Mouse (Mus musculus): ENCODE measurements at regions not wholly inside any gene's neighbourhood (a gene's known extent, or its start where the extent isn't known, plus 50 kb on each side); places are given as distances from the start of the nearest gene placed in this dataset.

DNA sequence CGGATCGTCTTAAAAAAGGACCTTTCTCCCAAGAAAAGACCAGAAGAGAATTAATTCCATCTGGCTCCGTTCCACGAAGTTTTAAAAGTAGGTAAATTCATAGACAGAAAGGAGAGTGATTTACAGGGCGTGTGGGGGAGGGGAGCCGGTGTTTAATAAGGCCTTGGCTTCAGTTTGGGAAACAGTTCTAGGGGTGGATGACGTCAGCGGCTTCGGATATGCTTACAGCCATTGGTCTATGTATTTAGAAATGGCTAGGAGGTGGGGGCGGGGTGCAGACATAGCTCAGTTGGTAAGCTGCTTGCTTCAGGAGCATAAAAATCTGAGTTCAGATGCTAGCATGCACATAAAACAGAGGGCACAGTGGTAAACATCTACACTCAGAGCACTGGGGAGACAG, 127.0 kb downstream of the Gadd45g start:
- peak; percentile 59 for DNase-seq (ENCODE audit: low read depth, low spot score)

DNA sequence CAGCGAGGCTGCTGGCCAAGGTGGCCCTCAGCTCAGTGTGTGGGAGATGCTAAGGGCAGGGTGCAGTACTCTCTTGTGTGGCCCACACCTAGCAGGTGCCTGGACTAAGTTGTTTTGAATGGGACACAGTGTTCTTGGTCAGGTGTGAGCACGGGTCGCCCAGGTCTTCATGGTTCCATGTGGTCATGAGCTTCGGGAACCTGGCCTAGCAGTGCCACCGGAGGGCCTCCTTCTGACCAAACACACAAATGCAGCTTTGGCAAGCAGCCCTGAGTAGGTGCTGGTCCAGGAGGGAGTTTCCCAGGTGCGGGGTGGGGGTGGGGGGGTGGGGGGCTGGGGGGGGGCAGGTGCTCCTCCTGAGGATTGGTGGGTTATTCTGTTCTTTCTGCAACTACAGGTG, 127.6 kb downstream of the Gadd45g start:
- no peak for DNase-seq (ENCODE audit: low read depth, low spot score)

DNA sequence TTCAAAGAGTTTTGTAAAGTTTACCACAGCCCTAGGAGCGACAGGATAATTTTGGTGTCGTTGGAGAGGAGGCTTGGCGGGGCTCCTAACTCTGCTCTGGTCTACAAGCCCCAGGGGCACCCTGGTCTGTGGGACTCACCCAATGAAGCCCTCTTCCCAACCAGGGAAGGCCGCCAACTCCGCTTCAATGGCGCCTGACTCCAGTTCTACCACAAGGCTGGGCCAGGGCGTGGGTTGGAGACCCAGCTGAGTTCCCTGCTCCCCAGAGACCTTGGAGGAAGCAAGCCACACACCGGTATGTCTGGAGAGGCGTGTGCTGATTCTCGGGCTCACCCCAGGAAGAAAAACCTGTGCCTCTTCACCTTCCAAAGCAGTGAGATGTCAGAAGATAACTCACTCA, 128.9 kb downstream of the Gadd45g start:
- no peak for DNase-seq (ENCODE audit: low read depth, low spot score)

DNA sequence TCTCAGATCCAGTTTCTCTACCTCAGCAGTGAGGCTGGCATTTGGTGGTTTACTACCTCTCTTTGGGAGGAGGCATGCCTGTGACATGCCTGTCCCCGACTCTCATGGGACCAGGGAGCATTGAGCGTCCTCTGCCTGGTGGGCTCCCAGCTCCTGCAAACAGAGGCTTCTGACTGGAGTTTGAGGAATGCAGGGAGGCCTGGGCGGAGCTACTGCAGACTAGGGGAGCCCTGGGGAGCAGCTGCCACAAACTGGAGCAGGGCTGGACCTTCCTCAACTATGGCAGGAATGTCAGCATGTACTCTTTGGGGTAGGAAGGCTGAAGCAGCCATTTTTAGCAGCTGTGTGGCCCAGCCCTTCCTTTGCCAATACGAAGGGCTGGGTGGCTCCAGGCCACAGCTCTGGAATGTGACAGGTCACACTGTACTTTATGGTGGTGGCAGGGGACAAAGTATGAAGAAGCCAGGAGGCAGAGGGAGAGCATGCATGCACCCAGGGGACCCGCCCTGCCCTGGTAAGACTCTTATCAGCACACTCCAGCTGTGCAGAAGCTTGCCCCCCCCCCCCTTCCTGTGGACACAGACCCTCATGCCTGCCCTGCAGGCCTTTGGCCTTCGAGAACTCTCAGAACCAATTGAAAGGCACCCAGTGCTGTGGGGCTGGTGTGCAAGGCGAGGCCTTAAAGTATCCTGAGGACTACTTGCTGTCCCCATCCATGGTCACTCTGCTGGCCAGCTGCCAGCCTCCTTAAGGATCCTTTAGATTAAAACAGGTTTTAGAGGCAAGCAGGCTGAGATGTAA, 129.5 kb downstream of the Gadd45g start:
- DNase-seq (ENCODE audit: low read depth, low spot score): no peak

- DNase-seq (ENCODE audit: low read depth, low spot score): no peak
Measured at GRCm38 (mm10) chr13:51976620-51977214, 130.2 kb downstream of the Gadd45g start.

GRCm38 (mm10) chr13:51979301-51979977, 133.0 kb downstream of the Gadd45g start:
- no peak for DNase-seq (ENCODE audit: low read depth, low spot score)

GRCm38 (mm10) chr13:51980344-51980743, 133.9 kb downstream of the Gadd45g start:
- no peak for DNase-seq (ENCODE audit: low read depth, low spot score)

DNA sequence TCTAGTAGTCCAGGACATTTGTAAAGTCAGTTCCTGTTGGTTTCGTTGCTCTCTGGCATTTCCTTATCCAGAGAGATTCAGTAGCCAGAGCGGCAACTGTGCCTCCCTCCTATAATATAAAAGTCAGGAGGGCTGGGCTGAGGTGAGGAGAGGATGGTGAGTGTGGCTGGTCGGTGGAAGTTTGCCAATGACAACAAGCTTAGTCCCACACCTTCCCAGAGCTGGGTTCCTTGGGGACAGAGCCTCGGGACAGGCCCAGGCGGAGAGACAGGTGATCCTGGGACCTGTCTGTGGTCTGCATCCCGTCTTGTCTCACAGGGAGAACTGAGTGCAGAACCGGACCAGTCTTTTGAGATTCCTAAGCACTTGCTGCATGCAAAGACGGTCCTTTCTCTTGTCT, 136.5 kb downstream of the Gadd45g start:
- no peak for DNase-seq (ENCODE audit: low read depth, low spot score)

- DNase-seq (ENCODE audit: low read depth, low spot score): no peak
Measured at GRCm38 (mm10) chr13:51983575-51983974, 137.1 kb downstream of the Gadd45g start.

DNA sequence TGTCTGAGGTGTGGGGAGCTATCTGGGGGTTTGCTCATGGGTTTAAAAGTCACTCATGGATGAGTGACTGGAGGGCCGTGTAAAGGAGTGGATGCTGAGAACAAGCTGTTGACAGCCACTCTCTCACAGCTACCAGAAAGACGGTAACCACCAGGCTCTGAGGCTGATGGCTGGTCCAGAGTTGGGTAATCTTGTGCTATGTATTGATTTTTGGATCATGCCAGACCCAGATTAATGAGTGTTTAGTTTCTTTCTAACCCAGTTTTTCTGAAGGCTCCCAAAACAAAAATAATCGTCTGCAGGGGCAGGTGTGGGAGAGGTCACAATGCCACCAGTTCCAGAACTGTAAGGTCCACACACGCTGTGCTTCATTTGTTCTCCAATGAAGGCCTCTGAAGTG, 144.9 kb downstream of the Gadd45g start:
- no peak for DNase-seq (ENCODE audit: low read depth, low spot score)

DNA sequence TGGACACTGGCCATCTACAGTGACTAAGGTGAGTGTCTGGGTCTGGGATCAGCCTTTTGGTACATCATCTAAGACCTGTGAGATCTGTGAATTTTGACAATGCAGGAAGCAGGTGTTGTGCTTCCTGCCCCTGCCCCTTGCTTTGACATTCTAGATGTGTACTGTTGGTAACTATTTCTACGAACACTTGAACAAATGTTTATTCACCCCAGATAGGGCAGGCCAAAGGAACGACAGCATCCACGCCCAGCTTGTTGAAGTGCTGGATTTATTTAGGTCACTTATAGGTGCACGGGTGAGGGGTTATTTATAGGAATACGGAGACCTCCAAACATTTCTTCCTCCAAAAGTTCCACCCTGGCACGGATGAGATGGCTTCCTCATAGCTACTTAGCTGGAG, 146.4 kb downstream of the Gadd45g start:
- no peak for DNase-seq (ENCODE audit: low read depth, low spot score)

DNA sequence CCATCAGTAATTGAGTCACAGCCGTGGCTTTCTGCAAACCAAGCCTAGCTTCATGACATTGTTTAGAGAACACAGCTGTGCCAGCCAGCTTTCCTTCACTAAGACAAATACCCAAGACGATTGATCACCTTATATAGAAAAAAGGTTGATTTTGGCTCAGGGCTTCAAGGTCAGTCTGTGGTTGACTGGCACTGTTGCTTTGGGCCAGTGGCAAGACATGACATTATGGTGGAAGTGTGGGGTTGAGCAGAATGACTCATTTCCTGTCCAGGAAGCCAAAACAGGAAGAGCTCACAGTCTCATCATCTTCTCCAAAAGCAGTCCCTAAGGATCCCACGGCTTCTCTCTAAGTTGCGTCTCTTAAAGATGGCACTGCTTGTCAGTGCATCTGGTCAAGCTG, 149.7 kb downstream of the Gadd45g start:
- DNase-seq (ENCODE audit: low read depth, low spot score): no peak

DNA sequence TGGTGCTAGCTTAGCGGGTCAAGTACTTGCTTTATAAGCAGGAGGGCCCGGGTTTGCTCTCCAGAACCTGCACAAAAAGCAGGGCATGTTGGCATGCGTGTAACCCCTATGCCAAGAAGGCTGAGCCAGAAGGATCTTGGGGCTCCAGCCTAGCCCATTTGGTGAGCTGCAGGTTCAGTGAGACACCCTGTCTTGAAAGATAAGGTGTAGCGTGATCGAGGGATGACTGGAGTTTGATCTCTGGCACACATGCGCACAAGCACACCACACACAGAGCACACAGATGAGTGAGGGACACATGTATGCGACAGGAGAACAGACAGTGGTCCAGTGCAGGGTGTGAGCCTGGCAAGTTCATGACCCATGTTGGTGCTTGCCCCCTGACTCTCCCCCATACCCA, 152.1 kb downstream of the Gadd45g start:
- no peak for DNase-seq (ENCODE audit: low read depth, low spot score)

- DNase-seq (ENCODE audit: low read depth, low spot score): no peak
Measured at GRCm38 (mm10) chr13:52001811-52002210, 155.3 kb downstream of the Gadd45g start.

DNA sequence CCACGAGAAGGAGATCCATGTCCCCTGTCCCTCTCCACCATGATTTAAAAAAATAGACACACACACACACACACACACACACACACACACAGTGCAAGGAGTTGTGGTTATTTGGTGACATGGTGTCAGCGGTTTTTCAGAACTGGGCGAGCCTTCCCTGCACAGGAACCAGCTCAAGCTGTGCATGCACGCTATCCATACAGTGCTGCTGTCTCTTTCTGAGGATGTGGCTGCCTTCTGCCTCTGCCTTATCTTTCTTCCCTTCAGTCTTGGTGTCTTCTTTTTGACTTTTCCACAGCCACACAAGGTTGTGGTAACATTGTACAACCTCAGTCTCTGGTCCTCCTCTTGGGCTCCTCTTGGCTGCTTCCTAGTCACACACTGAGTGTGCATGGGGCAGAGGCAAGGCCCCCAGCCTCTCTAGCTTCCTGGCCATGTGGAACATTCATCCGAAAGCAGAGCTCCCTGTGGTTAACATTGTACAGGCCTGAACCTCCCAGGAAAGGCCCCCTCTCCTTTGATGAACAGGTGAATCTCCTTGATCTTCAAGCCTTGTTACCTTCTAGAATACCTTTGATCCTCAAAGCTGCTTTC, 157.6 kb downstream of the Gadd45g start:
- no peak for DNase-seq (ENCODE audit: low read depth, low spot score)

DNA sequence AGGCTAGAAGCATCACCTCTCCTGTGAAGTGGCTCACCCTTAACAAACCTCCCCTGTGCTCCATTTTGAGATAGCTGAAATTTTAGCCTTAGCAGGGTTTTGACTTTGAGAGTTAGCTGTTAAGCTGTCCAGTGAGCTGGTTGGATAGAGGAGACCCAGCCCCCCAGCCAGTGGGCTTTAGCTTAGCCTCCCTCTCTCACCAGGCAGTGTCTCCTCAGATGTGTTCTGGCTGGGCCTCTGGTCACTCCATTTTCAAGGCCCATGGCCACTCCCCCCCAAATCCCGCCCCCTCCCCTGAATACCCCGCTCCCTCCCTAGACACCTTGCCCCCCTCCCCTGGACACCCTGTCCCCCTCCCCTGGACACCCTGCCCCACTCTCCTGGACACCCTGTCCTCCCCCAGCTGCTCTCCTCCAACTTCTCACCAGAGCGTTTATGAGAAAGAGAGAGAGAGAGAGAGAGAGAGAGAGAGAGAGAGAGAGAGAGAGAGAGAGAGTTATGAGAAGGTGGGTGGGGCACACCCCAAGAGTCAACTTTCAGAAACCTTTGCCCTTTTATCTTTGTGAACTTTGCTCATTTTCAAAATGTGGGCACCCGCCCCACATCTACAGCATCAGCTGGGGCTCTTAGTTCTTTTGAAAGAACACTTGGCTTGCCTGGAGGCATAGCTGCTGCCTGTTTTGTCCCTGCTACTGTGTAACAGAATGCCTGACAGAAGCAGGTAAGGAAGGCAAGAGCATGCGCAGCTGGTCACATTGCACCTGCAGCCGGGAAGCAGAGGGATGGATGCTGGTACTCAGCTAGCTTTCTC, 161.3 kb downstream of the Gadd45g start:
- DNase-seq (ENCODE audit: low read depth, low spot score): no peak

DNA sequence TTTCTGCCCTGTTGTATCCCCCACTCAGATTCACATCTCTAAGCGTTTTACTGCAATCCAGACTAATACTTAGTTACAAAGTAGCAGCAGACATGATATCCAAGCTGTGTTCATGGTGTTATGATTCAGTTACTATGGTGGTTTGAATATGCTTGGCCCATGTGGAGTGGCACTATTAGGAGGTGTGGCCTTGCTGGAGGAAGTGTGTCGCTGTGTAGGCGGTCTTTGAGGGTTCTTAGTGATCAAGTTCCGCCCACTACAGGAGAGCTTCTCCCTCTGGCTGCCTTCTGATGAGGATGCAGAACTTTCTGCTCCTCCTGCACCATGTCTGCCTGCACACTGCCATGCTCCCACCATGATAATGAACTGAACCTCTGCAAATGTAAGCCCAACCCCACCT, 162.8 kb downstream of the Gadd45g start:
- DNase-seq (ENCODE audit: low read depth, low spot score): no peak

- no peak for DNase-seq (ENCODE audit: low read depth, low spot score)
Measured at GRCm38 (mm10) chr13:52009766-52010165, 163.3 kb downstream of the Gadd45g start.

GRCm38 (mm10) chr13:52011001-52011400, 164.5 kb downstream of the Gadd45g start:
- no peak for DNase-seq (ENCODE audit: low read depth, low spot score)

GRCm38 (mm10) chr13:52013182-52013581, 166.7 kb downstream of the Gadd45g start:
- no peak for DNase-seq (ENCODE audit: low read depth, low spot score)

DNA sequence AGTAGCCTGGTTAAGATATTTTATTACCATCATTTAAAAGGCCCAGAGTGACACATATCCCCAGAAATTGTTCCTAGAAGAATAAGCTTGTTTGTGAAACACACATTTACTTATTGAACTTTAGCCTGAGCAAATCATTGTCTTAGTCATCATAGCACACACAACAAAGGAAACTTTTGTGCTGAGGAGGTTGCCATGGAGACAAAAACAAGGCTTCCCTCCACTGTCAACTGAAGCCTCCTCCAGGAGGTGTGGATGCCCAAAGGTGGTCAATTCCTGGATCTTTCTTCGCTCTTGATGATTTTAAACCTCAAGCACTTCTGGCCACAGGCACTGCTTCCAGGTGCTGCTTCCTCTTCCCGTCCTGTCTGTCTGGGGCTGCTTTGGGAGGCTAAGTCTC, 167.3 kb downstream of the Gadd45g start:
- peak; percentile 61 for DNase-seq (ENCODE audit: low read depth, low spot score)

- DNase-seq (ENCODE audit: low read depth, low spot score): no peak
Measured at GRCm38 (mm10) chr13:52014566-52014965, 168.1 kb downstream of the Gadd45g start.

All from brain, adult 2 months (tissue).